9 mouse cellular contexts compared by ENCODE assay signal in genomic region chr4:134954461-134954860, GRCm38 (mm10). TPM values are rescaled to one million over a fixed set of nuclear protein-coding genes. Genes with fewer than 3 reads are reported as not detected.
DNase-seq lines count a peak whose midpoint lies in the region; ATAC-seq and TF ChIP-seq lines count a peak whose summit lies in the region.
"Had no signal": no experiment of that assay in that cellular context is flagged by ENCODE, and none has a peak within 500 bp of the region (broad histone marks: within the 10 kb centered on the region; RNA-seq: fewer than 3 reads in every experiment).

No protein-coding gene starts in this region.

- H3K9me3 ChIP-seq in midbrain, embryonic 14.5 days (ENCODE audit: control insufficient read depth, low read length): no peaks in the 10 kb centered on the region
- no peaks in the 10 kb centered on the region for H3K9me3 ChIP-seq in midbrain, embryonic 11.5 days (ENCODE audit: control insufficient read depth, low read length)
- no peaks in the 10 kb centered on the region for H3K9me3 ChIP-seq in hindbrain, postnatal 0 days (ENCODE audit: low read length)
- H3K9me3 ChIP-seq in neural tube, embryonic 15.5 days (replicated peaks): no peaks in the 10 kb centered on the region
- H3K9me3 ChIP-seq in liver, embryonic 12.5 days (replicated peaks): no peaks in the 10 kb centered on the region
- H3K9me3 ChIP-seq: embryonic facial prominence, embryonic 12.5 days had no signal

- H3K27me3 ChIP-seq in midbrain, embryonic 14.5 days (ENCODE audit: control insufficient read depth, insufficient read depth, low read length): no peaks in the 10 kb centered on the region
- peaks cover 3% of the 10 kb centered on the region; the same call in 1 of the 2 replicates for H3K27me3 ChIP-seq in midbrain, embryonic 11.5 days (ENCODE audit: control insufficient read depth, insufficient read depth, low read length)
- 0 out of 2 replicates have a peak, but pooled peaks cover 4% of the 10 kb centered on the region for H3K27me3 ChIP-seq in hindbrain, postnatal 0 days (ENCODE audit: insufficient read depth, low read length)
- 0 out of 2 replicates have a peak, but pooled peaks cover 15% of the 10 kb centered on the region for H3K27me3 ChIP-seq in neural tube, embryonic 15.5 days (replicated peaks)
- peaks cover 53% of the 10 kb centered on the region for H3K27me3 ChIP-seq in liver, embryonic 12.5 days (replicated peaks)

- no peak for ATAC-seq in midbrain, embryonic 14.5 days (ENCODE audit: low FRiP score, low TSS enrichment)
- no peak for ATAC-seq in midbrain, embryonic 11.5 days (ENCODE audit: low FRiP score)
- 0 out of 2 replicates have a peak, but pooled peaks have one; percentile 31 for ATAC-seq in hindbrain, postnatal 0 days
- no peak for ATAC-seq in neural tube, embryonic 15.5 days (ENCODE audit: low FRiP score)
- ATAC-seq in liver, embryonic 12.5 days: no peak

- no peak overlapping the region for H3K9ac ChIP-seq in midbrain, embryonic 14.5 days (replicated peaks; ENCODE audit: low read length)
- H3K9ac ChIP-seq in midbrain, embryonic 11.5 days (ENCODE audit: low read length): no peak overlapping the region
- H3K9ac ChIP-seq in hindbrain, postnatal 0 days (replicated peaks; ENCODE audit: low read length): no peak overlapping the region
- H3K9ac ChIP-seq in neural tube, embryonic 15.5 days (replicated peaks): no peak overlapping the region
- no peak overlapping the region for H3K9ac ChIP-seq in liver, embryonic 12.5 days
- H3K9ac ChIP-seq: embryonic facial prominence, embryonic 12.5 days had no signal

- WGBS in midbrain, embryonic 14.5 days: 19% methylated on average over 15 of the region's 15 CpGs
- 23% methylated on average over 15 of the region's 15 CpGs for WGBS in midbrain, embryonic 11.5 days
- WGBS in hindbrain, postnatal 0 days: 15% methylated on average over 15 of the region's 15 CpGs
- 11% methylated on average over 15 of the region's 15 CpGs for WGBS in neural tube, embryonic 15.5 days
- WGBS in liver, embryonic 12.5 days (ENCODE audit: insufficient replicate concordance): 30% methylated on average over 15 of the region's 15 CpGs

- no peaks in the 10 kb centered on the region for H3K4me1 ChIP-seq in midbrain, embryonic 14.5 days (ENCODE audit: control insufficient read depth, insufficient read depth, low read length)
- peaks cover 3% of the 10 kb centered on the region for H3K4me1 ChIP-seq in midbrain, embryonic 11.5 days (ENCODE audit: control insufficient read depth, insufficient read depth, low read length)
- no peaks in the 10 kb centered on the region for H3K4me1 ChIP-seq in hindbrain, postnatal 0 days (ENCODE audit: insufficient read depth, low read length)
- peaks cover 17% of the 10 kb centered on the region for H3K4me1 ChIP-seq in neural tube, embryonic 15.5 days
- H3K4me1 ChIP-seq in liver, embryonic 12.5 days: peaks cover 17% of the 10 kb centered on the region

- intact Hi-C loops in gastrocnemius, adult 2 months (cut with DNase I): no loop called here

- peak; percentile 59 for DNase-seq in gastrocnemius, adult 2 months
- no peak for DNase-seq in gastrocnemius, adult 18-20 months (ENCODE audit: low spot score)
- peak; percentile 45 for DNase-seq in midbrain, embryonic 14.5 days
- no peak for DNase-seq in midbrain, embryonic 11.5 days (ENCODE audit: low spot score, missing footprints)
- DNase-seq in hindbrain, postnatal 0 days (ENCODE audit: low spot score): peak; percentile 40
- no peak for DNase-seq in right cerebral cortex, adult 2 months (ENCODE audit: low spot score in 2 of 2)

- H3K4me2 ChIP-seq in midbrain, embryonic 14.5 days (ENCODE audit: low read length): no peak overlapping the region
- H3K4me2 ChIP-seq in midbrain, embryonic 11.5 days: no peak overlapping the region
- no peak overlapping the region for H3K4me2 ChIP-seq in hindbrain, postnatal 0 days (ENCODE audit: low read depth, low read length)
- peak overlapping the region; percentile 20; the same call in 1 of the 2 replicates for H3K4me2 ChIP-seq in neural tube, embryonic 15.5 days
- no peak overlapping the region for H3K4me2 ChIP-seq in liver, embryonic 12.5 days
- H3K4me2 ChIP-seq: embryonic facial prominence, embryonic 12.5 days had no signal

- peak overlapping the region; percentile 12; the same call in 1 of the 2 replicates for H3K27ac ChIP-seq in gastrocnemius, adult 2 months
- H3K27ac ChIP-seq in midbrain, embryonic 14.5 days (replicated peaks; ENCODE audit: low read depth, low read length): no peak overlapping the region
- H3K27ac ChIP-seq in midbrain, embryonic 11.5 days (ENCODE audit: low read depth, low read length): no peak overlapping the region
- H3K27ac ChIP-seq in hindbrain, postnatal 0 days: no peak overlapping the region
- H3K27ac ChIP-seq in neural tube, embryonic 15.5 days (replicated peaks): no peak overlapping the region
- no peak overlapping the region for H3K27ac ChIP-seq in liver, embryonic 12.5 days
- H3K27ac ChIP-seq: embryonic facial prominence, embryonic 12.5 days had no signal

- no peaks in the 10 kb centered on the region for H3K36me3 ChIP-seq in midbrain, embryonic 14.5 days (ENCODE audit: control insufficient read depth, insufficient read depth, low read length)
- no peaks in the 10 kb centered on the region for H3K36me3 ChIP-seq in midbrain, embryonic 11.5 days (ENCODE audit: control insufficient read depth, insufficient read depth, low read length)
- H3K36me3 ChIP-seq in hindbrain, postnatal 0 days (ENCODE audit: insufficient read depth, low read length): no peaks in the 10 kb centered on the region
- no peaks in the 10 kb centered on the region for H3K36me3 ChIP-seq in neural tube, embryonic 15.5 days
- no peaks in the 10 kb centered on the region for H3K36me3 ChIP-seq in liver, embryonic 12.5 days
- H3K36me3 ChIP-seq: embryonic facial prominence, embryonic 12.5 days had no signal

- TF ChIP-seq CTCF in gastrocnemius, adult 2 months (IDR thresholded peaks at IDR 0.05): no peak
- TF ChIP-seq CTCF in hindbrain, postnatal 0 days (IDR thresholded peaks at IDR 0.05; ENCODE audit: low read depth): no peak

- H3K4me3 ChIP-seq in gastrocnemius, adult 2 months: peak overlapping the region; percentile 36
- H3K4me3 ChIP-seq in midbrain, embryonic 14.5 days (replicated peaks; ENCODE audit: low read depth, low read length): no peak overlapping the region
- H3K4me3 ChIP-seq in midbrain, embryonic 11.5 days (ENCODE audit: low read depth, low read length): no peak overlapping the region
- H3K4me3 ChIP-seq in hindbrain, postnatal 0 days (ENCODE audit: low read length): no peak overlapping the region
- H3K4me3 ChIP-seq in neural tube, embryonic 15.5 days (replicated peaks): no peak overlapping the region
- no peak overlapping the region for H3K4me3 ChIP-seq in liver, embryonic 12.5 days
- H3K4me3 ChIP-seq: embryonic facial prominence, embryonic 12.5 days had no signal

RNA-seq across cellular contexts. Expression of gene Syf2, which starts 23.8 kb away (rescaled TPM):
- total RNA-seq in gastrocnemius, adult 2 months (2021): 10 to 100 TPM; 39.5 to 40.9 TPM
- 10 to 100 TPM; 43.3 to 43.9 TPM for total RNA-seq in gastrocnemius, adult 18-20 months (2021)
- polyA plus RNA-seq in midbrain, embryonic 14.5 days (2014; fragmentation: Nextera tagmentation; extraction: Ambion mirVana): 53.4 and 61.2 TPM in 2 replicates
- polyA plus RNA-seq in midbrain, embryonic 11.5 days (2014; fragmentation: Nextera tagmentation; extraction: Ambion mirVana): 76.7 and 79.4 TPM in 2 replicates
- total RNA-seq in hindbrain, postnatal 0 days (2014; rRNA removed): 19.2 and 35.0 TPM in 2 replicates
- polyA plus RNA-seq in hindbrain, postnatal 0 days (2015; fragmentation: Nextera tagmentation; extraction: Ambion mirVana): 70.7 and 80.4 TPM in 2 replicates
- polyA plus RNA-seq in neural tube, embryonic 15.5 days (2015; fragmentation: Nextera tagmentation; extraction: Ambion mirVana): 55.7 and 62.0 TPM in 2 replicates
- 70.8 and 72.8 TPM in 2 replicates for polyA plus RNA-seq in liver, embryonic 12.5 days (2016; fragmentation: Nextera tagmentation; extraction: Ambion mirVana)

RNA-seq across cellular contexts. Expression of gene Rsrp1, which starts 31.1 kb away (rescaled TPM):
- 100 to 1,000 TPM; 221 to 234 TPM for total RNA-seq in gastrocnemius, adult 2 months (2021)
- total RNA-seq in gastrocnemius, adult 18-20 months (2021): 100 to 1,000 TPM; 149 to 155 TPM
- 526 and 563 TPM in 2 replicates for polyA plus RNA-seq in midbrain, embryonic 14.5 days (2014; fragmentation: Nextera tagmentation; extraction: Ambion mirVana)
- 352 and 403 TPM in 2 replicates for polyA plus RNA-seq in midbrain, embryonic 11.5 days (2014; fragmentation: Nextera tagmentation; extraction: Ambion mirVana)
- 70.0 and 112 TPM in 2 replicates for total RNA-seq in hindbrain, postnatal 0 days (2014; rRNA removed)
- 256 and 295 TPM in 2 replicates for polyA plus RNA-seq in hindbrain, postnatal 0 days (2015; fragmentation: Nextera tagmentation; extraction: Ambion mirVana)
- 460 and 502 TPM in 2 replicates for polyA plus RNA-seq in neural tube, embryonic 15.5 days (2015; fragmentation: Nextera tagmentation; extraction: Ambion mirVana)
- polyA plus RNA-seq in liver, embryonic 12.5 days (2016; fragmentation: Nextera tagmentation; extraction: Ambion mirVana): 310 and 322 TPM in 2 replicates

RNA-seq across cellular contexts. Expression of gene Tmem50a, which starts 39.6 kb away (rescaled TPM):
- 10 to 100 TPM; 27.8 to 30.9 TPM for total RNA-seq in gastrocnemius, adult 2 months (2021)
- total RNA-seq in gastrocnemius, adult 18-20 months (2021): 10 to 100 TPM; 29.9 to 31.9 TPM
- polyA plus RNA-seq in midbrain, embryonic 14.5 days (2014; fragmentation: Nextera tagmentation; extraction: Ambion mirVana): 196 and 210 TPM in 2 replicates
- 156 TPM in 2 replicates for polyA plus RNA-seq in midbrain, embryonic 11.5 days (2014; fragmentation: Nextera tagmentation; extraction: Ambion mirVana)
- 149 and 166 TPM in 2 replicates for total RNA-seq in hindbrain, postnatal 0 days (2014; rRNA removed)
- 231 and 239 TPM in 2 replicates for polyA plus RNA-seq in hindbrain, postnatal 0 days (2015; fragmentation: Nextera tagmentation; extraction: Ambion mirVana)
- 198 and 218 TPM in 2 replicates for polyA plus RNA-seq in neural tube, embryonic 15.5 days (2015; fragmentation: Nextera tagmentation; extraction: Ambion mirVana)
- 94.2 and 94.9 TPM in 2 replicates for polyA plus RNA-seq in liver, embryonic 12.5 days (2016; fragmentation: Nextera tagmentation; extraction: Ambion mirVana)

Comparison
In these comparisons a context has a peak if more than half of its experiments do, and no peak if none do; other contexts are left out.
1. DNase-seq: peak in gastrocnemius, adult 2 months (single experiment), midbrain, embryonic 14.5 days (single experiment) and hindbrain, postnatal 0 days (single experiment); none in gastrocnemius, adult 18-20 months (single experiment), midbrain, embryonic 11.5 days (single experiment) and right cerebral cortex, adult 2 months (0 of 2).